Comparison of ENCODE assay signal across 8 mouse cellular contexts in the genomic region with DNA sequence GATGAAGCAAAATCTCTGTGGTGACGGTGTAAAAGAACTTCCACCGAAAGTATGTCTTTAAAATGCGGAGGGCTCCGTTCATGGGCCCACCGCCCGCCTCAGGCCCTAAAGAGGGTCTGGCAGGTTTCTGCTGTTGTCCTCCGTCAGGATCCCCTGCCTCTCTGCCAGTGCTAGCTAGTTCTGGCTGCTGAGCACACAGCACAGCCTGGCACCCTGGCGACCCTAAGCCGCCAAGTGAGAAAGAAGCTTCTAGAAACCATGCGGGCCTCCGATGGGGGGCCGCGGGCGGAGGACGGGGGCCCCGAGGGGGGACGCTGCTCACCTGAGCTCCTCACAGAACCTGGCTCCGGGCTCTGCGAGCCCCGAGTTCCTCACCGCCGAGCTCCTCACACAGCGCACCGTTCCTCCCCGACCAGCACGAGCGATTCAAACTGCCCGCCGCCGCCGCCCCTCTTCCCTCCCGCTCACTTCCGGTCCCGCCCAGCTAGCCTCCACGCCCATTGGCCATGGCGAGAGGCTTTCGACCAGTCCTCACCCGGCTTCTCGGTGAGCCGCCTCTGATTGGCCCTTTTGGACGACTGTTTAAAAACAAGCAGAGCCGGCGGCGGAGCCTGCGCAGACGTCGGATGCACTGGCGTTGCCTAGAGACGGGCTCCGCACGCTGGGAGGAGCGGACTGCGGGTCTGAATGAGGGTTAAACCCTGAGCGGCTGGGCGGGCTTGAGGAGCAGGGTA. TPM values are rescaled to one million over a fixed set of nuclear protein-coding genes. Genes with fewer than 3 reads are reported as not detected.
DNase-seq lines count a peak whose midpoint lies in the region; ATAC-seq and TF ChIP-seq lines count a peak whose summit lies in the region.

A gene (minus strand): TSS at position 433 of the 734 bp plus-strand sequence.

- H3K9me3 ChIP-seq in megakaryocyte, embryonic 14.5 days, result 0 out of 2 replicates have a peak, but pooled peaks cover 4% of the 10 kb centered on the region

- ATAC-seq in activated CD4-positive, CD25-positive, alpha-beta regulatory T cell, adult 4 months, result peak; percentile 100

- H3K27ac ChIP-seq in cortical plate, adult 2 months (ENCODE audit: insufficient read depth, low read length), result no peak within 1 kb of the TSS

- TF ChIP-seq CTCF in cortical plate, adult 2 months (IDR thresholded peaks at IDR 0.05; ENCODE audit: extremely low read depth, insufficient read depth, low read length), result no peak

- H3K27me3 ChIP-seq in megakaryocyte, embryonic 14.5 days (replicated peaks), result peaks cover 2% of the 10 kb centered on the region

- peak; percentile 26; the same call in 1 of the 2 replicates for TF ChIP-seq POLR2A in cortical plate, adult 2 months (IDR thresholded peaks at IDR 0.05; ENCODE audit: extremely low read depth, insufficient read depth, low read length)

- peak; percentile 94 to 97 for DNase-seq in gastrocnemius, adult 8-10 months (ENCODE audit: low spot score in 2 of 2)
- peak; percentile 95 for DNase-seq in hindlimb bud, embryonic 11.5 days (ENCODE audit: extremely low spot score, low read depth, low spot score)
- peak; percentile 88 to 97 for DNase-seq in left cerebral cortex, adult 8-10 months (ENCODE audit: low spot score in 2 of 2)
- peak; percentile 99 to 100 for DNase-seq in right cerebral cortex, postnatal 10 days (ENCODE audit: low spot score in 2 of 2)
- DNase-seq in urinary bladder, postnatal 25 days (ENCODE audit: low spot score), result peak; percentile 94

- H3K4me1 ChIP-seq in cortical plate, adult 2 months (ENCODE audit: control insufficient read depth, insufficient read depth, low read length), result no peaks in the 10 kb centered on the region
- H3K4me1 ChIP-seq in megakaryocyte, embryonic 14.5 days, result peaks cover 47% of the 10 kb centered on the region

- peaks cover 30% of the 10 kb centered on the region for H3K36me3 ChIP-seq in megakaryocyte, embryonic 14.5 days (replicated peaks; ENCODE audit: low read length)

- H3K4me3 ChIP-seq in cortical plate, adult 2 months (ENCODE audit: insufficient read depth, low read length), result peak within 1 kb of the TSS; percentile 40
- peak within 1 kb of the TSS; percentile 95 for H3K4me3 ChIP-seq in megakaryocyte, embryonic 14.5 days (replicated peaks)

RNA-seq across cellular contexts. Expression of the gene that starts here (rescaled TPM):
- polyA plus RNA-seq in activated CD4-positive, CD25-positive, alpha-beta regulatory T cell, adult 4 months (2017; shearing (Covaris generic)), result 10 to 100 TPM; 13.6 to 14.4 TPM
- polyA plus RNA-seq in cortical plate, adult 2 months (2012; rRNA removed), result 0.15 and 0.23 TPM in 2 replicates
- total RNA-seq in gastrocnemius, adult 8-10 months (2022), result under 1 TPM in 3 of 4 experiments, not detected in 1; 0.02 to 0.36 (median 0.11) TPM
- total RNA-seq in left cerebral cortex, adult 8-10 months (2022), result 1 to 10 TPM in 1 of 4 experiments, under 1 TPM in 3; 0.40 to 1.0 (median 0.46) TPM
- polyA plus RNA-seq in megakaryocyte, embryonic 14.5 days (2012; ENCODE audit: insufficient read depth, low replicate concordance), result 1.2 TPM in 2 replicates

Comparison
In these comparisons a context has a peak if more than half of its experiments do, and no peak if none do; other contexts are left out.
1. Peak in DNase-seq in gastrocnemius, adult 8-10 months; RNA of the gene not detected or under 1 TPM.